Mouse (Mus musculus) heart, postnatal 4 days (tissue): ENCODE data around the gene H2-Ke6. TPM values are rescaled to one million over a fixed set of nuclear protein-coding genes. Genes with fewer than 3 reads are reported as not detected.

ENCODE experiments used
- DNase-seq: peaks from one replicate; pipeline ENCODE4 v3.0.0; 2021
- microRNA-seq, 2 experiments: library from miRNA; unstranded; fragments of <30 nt; microRNA quantifications; one replicate each; pipeline ENCODE4 v1.2.0; 2021 to 2022
- total RNA-seq, 2 experiments: library from RNA; stranded (reverse); gene quantifications; 2 replicates each; pipeline ENCODE4 v1.2.3; 2021

H2-Ke6 gene
- total RNA-seq, 2 experiments from 2014 or later, result 63.6 to 69.6 TPM

GRCm38 (mm10) chr17:33995651-33996050 lies 32.2 kb downstream of the H2-Ke6 start:
- DNase-seq, result no peak

GRCm38 (mm10) chr17:33994959-33995358 lies 32.9 kb downstream of the H2-Ke6 start:
- no peak for DNase-seq

GRCm38 (mm10) chr17:33991788-33992664 lies 35.8 kb downstream of the H2-Ke6 start:
- peak; percentile 66 for DNase-seq

- peak; percentile 66 for DNase-seq
These were observed 45.7 kb downstream of the H2-Ke6 start for GRCm38 (mm10) chr17:33982136-33982535.

GRCm38 (mm10) chr17:33981192-33981909 lies 46.5 kb downstream of the H2-Ke6 start:
- peak; percentile 89 for DNase-seq

- DNase-seq, result no peak
These were observed 47.5 kb downstream of the H2-Ke6 start for GRCm38 (mm10) chr17:33980181-33981035.

- no peak for DNase-seq
These were observed 48.3 kb downstream of the H2-Ke6 start for GRCm38 (mm10) chr17:33979512-33980050.

- DNase-seq, result peak; percentile 69
These were observed 49.2 kb downstream of the H2-Ke6 start for GRCm38 (mm10) chr17:33978631-33979031.

GRCm38 (mm10) chr17:33977861-33978557 lies 49.9 kb downstream of the H2-Ke6 start:
- no peak for DNase-seq

Small RNA genes lying within 50 kb of the gene (microRNA-seq; reads per million reads assigned to microRNA genes)
- 0.20 to 0.69 reads per million in 2 experiments for gene Mir219a-1
- 0 reads per million in 2 experiments for gene Mir219c

Other genes starting within 250 kb of the H2-Ke6 start
- gene Angptl4, start 246.2 kb downstream of the H2-Ke6 start, total RNA-seq, result 10 to 100 TPM; 29.1 to 35.0 TPM
- 10 to 100 TPM; 57.5 to 58.5 TPM for gene Kank3, start 217.5 kb downstream of the H2-Ke6 start, total RNA-seq
- 1,000 to 10,000 TPM; 1,097 to 1,179 TPM for gene Rps28, start 203.5 kb downstream of the H2-Ke6 start, total RNA-seq
- gene Ndufa7, start 203.5 kb downstream of the H2-Ke6 start, total RNA-seq, result 100 to 1,000 TPM; 423 to 447 TPM
- gene Cd320, start 185.0 kb downstream of the H2-Ke6 start, total RNA-seq, result 10 to 100 TPM; 16.8 to 21.4 TPM
- not detected for gene Gm7029, start 154.2 kb downstream of the H2-Ke6 start, total RNA-seq
- gene Kifc1, start 137.4 kb downstream of the H2-Ke6 start, total RNA-seq, result 10 to 100 TPM; 40.2 to 42.7 TPM
- not detected for gene Platr17, start 122.9 kb downstream of the H2-Ke6 start, total RNA-seq
- gene Daxx, start 118.6 kb downstream of the H2-Ke6 start, total RNA-seq, result 10 to 100 TPM; 16.5 to 18.0 TPM
- gene Tapbp, start 112.2 kb downstream of the H2-Ke6 start, total RNA-seq, result 10 to 100 TPM; 72.3 to 78.5 TPM
- 10 to 100 TPM; 34.3 to 35.8 TPM for gene Zbtb22, start 112.2 kb downstream of the H2-Ke6 start, total RNA-seq
- gene Rgl2, start 98.5 kb downstream of the H2-Ke6 start, total RNA-seq, result 10 to 100 TPM; 56.5 to 58.1 TPM
- gene Pfdn6, start 87.7 kb downstream of the H2-Ke6 start, total RNA-seq, result 10 to 100 TPM; 78.0 to 79.5 TPM
- 10 to 100 TPM; 13.3 to 14.4 TPM for gene Wdr46, start 87.4 kb downstream of the H2-Ke6 start, total RNA-seq
- gene B3galt4, start 76.6 kb downstream of the H2-Ke6 start, total RNA-seq, result 1 to 10 TPM; 2.3 to 2.9 TPM
- 10 to 100 TPM; 38.1 to 40.1 TPM for gene Vps52, start 72.2 kb downstream of the H2-Ke6 start, total RNA-seq
- 100 to 1,000 TPM; 648 to 719 TPM for gene Rps18, start 72.1 kb downstream of the H2-Ke6 start, total RNA-seq
- 10 to 100 TPM; 33.9 to 35.4 TPM for gene H2-K1, start 27.7 kb downstream of the H2-Ke6 start, total RNA-seq
- 10 to 100 TPM; 18.7 to 19.8 TPM for gene Ring1, start 3.4 kb downstream of the H2-Ke6 start, total RNA-seq
- 10 to 100 TPM; 83.8 to 86.5 TPM for gene Slc39a7, start 3.6 kb upstream of the H2-Ke6 start, total RNA-seq
- 10 to 100 TPM; 35.5 to 39.5 TPM for gene Rxrb, start 3.8 kb upstream of the H2-Ke6 start, total RNA-seq
- gene Col11a2, start 11.4 kb upstream of the H2-Ke6 start, total RNA-seq, result 1 to 10 TPM; 1.4 to 2.2 TPM
- gene H2-Oa, start 64.3 kb upstream of the H2-Ke6 start, total RNA-seq, result not detected
- gene H2-DMa, start 91.5 kb upstream of the H2-Ke6 start, total RNA-seq, result 1 to 10 TPM; 5.6 to 6.0 TPM
- gene Brd2, start 94.6 kb upstream of the H2-Ke6 start, total RNA-seq, result 100 to 1,000 TPM; 125 to 128 TPM
- under 1 TPM; 0.55 to 0.72 TPM for gene H2-DMb2, start 115.2 kb upstream of the H2-Ke6 start, total RNA-seq
- under 1 TPM; 0.26 to 0.68 TPM for gene H2-DMb1, start 125.0 kb upstream of the H2-Ke6 start, total RNA-seq
- gene Tap1, start 159.5 kb upstream of the H2-Ke6 start, total RNA-seq, result 1 to 10 TPM; 4.8 to 5.4 TPM
- 1 to 10 TPM; 2.5 to 3.8 TPM for gene Psmb9, start 159.7 kb upstream of the H2-Ke6 start, total RNA-seq
- gene Psmb8, start 169.7 kb upstream of the H2-Ke6 start, total RNA-seq, result 1 to 10 TPM; 3.7 to 7.0 TPM
- gene Tap2, start 175.5 kb upstream of the H2-Ke6 start, total RNA-seq, result 10 to 100 TPM; 10.7 to 12.3 TPM
- gene H2-Ob, start 210.8 kb upstream of the H2-Ke6 start, total RNA-seq, result under 1 TPM; 0.23 to 0.38 TPM
- gene H2-Ab1, start 229.6 kb upstream of the H2-Ke6 start, total RNA-seq, result 1 to 10 TPM; 2.4 to 3.1 TPM